In the genomic region with DNA sequence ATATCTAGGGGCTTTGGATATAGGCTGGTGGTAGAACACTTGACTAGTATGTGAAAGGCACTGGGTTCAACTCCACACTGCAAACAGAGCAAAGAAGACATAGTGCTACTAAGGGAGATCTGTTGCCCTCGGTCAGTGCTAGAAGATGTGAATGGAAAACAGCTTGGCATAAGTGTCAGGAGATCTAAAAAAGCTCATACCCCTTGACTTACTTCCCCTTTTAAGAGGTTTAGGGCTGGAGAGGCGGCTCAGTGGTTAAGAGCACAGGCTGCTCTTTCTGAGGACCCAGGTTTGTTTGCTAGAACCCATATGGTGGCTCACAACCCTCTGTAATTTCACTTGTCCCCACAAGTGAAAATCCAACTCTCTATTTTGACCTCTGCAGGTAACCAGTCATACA, we compare ENCODE assay signal across 29 mouse cellular contexts. TPM values are rescaled to one million over a fixed set of nuclear protein-coding genes. Genes with fewer than 3 reads are reported as not detected.
"Had no signal": no experiment of that assay in that cellular context is flagged by ENCODE, and none has a peak within 500 bp of the region (broad histone marks: within the 10 kb centered on the region; RNA-seq: fewer than 3 reads in every experiment).

No protein-coding gene starts in this region.

- H3K9ac ChIP-seq: limb, embryonic 12.5 days; limb, embryonic 15.5 days; liver, embryonic 14.5 days; lung, embryonic 15.5 days had no signal

- H3K27ac ChIP-seq: kidney, postnatal 0 days; layer of hippocampus, adult 2 months; left cerebral cortex, adult 2 months; limb, embryonic 12.5 days; limb, embryonic 15.5 days; liver, embryonic 14.5 days; lung, embryonic 15.5 days; stomach, postnatal 0 days had no signal

- H3K27me3 ChIP-seq: limb, embryonic 12.5 days; limb, embryonic 15.5 days; lung, embryonic 15.5 days had no signal

- DNase-seq: kidney, adult 2 months; kidney, postnatal 25 days; layer of hippocampus, adult 9-11 months; layer of hippocampus, postnatal 36 days; left cerebral cortex, postnatal 4 days; lung, adult 18-20 months; lung, postnatal 10 days; lung, postnatal 36 days; midbrain, embryonic 14.5 days; thymus, postnatal 25 days had no signal

- H3K4me3 ChIP-seq: layer of hippocampus, adult 2 months; left cerebral cortex, adult 2 months; limb, embryonic 12.5 days; limb, embryonic 15.5 days; lung, embryonic 15.5 days had no signal

- H3K4me2 ChIP-seq: limb, embryonic 12.5 days; limb, embryonic 15.5 days; liver, embryonic 11.5 days; lung, embryonic 15.5 days; midbrain, embryonic 11.5 days had no signal

- H3K9me3 ChIP-seq: limb, embryonic 12.5 days; limb, embryonic 15.5 days; lung, embryonic 15.5 days had no signal

RNA-seq across cellular contexts. Expression of a gene that starts 23.4 kb away (rescaled TPM):
- total RNA-seq: layer of hippocampus, postnatal 36 days; left cerebral cortex, adult 2 months; left cerebral cortex, postnatal 14 days; left cerebral cortex, postnatal 4 days; megakaryocyte-erythroid progenitor cell, adult 5-6 weeks; midbrain, postnatal 0 days had no signal
- polyA plus RNA-seq: kidney, adult 2 months; kidney, embryonic 14.5 days; kidney, postnatal 0 days; large intestine, adult 2 months; limb, embryonic 12.5 days; liver, embryonic 11.5 days; liver, embryonic 14.5 days; neural tube, embryonic 14.5 days; small intestine, adult 2 months; stomach, embryonic 14.5 days; thymus, postnatal 0 days had no signal
